Comparison of ENCODE assay signal across 13 mouse cellular contexts in the genomic region with DNA sequence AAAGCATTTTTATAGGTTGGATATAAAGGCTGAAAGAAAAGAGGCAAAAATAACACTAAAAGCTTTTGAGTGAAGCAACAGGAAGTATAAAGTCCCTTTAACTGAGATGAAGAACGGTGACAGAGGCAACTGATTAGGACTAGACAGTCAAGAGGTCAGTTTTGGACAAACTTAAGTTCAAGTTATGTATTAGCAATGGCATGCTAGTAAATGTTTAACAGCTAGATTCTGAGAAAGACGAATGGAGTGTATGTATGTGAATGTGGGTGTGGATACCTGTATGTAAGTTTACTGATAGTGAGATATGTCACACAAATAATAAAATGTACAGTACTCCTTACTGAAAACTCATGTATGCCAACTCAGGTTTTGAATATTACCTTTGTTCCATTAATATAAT.
"Had no signal": no experiment of that assay in that cellular context is flagged by ENCODE, and none has a peak within 500 bp of the region (broad histone marks: within the 10 kb centered on the region; RNA-seq: fewer than 3 reads in every experiment).

No protein-coding gene starts in this region.

- H3K36me3 ChIP-seq: hindbrain, embryonic 13.5 days; limb, embryonic 13.5 days; midbrain, embryonic 12.5 days; neural tube, embryonic 13.5 days had no signal

- H3K27ac ChIP-seq: hindbrain, embryonic 13.5 days; hindbrain, postnatal 0 days; limb, embryonic 13.5 days; midbrain, embryonic 12.5 days; neural tube, embryonic 13.5 days had no signal

- H3K27me3 ChIP-seq: hindbrain, embryonic 13.5 days; limb, embryonic 13.5 days; midbrain, embryonic 12.5 days; neural tube, embryonic 13.5 days had no signal

- H3K4me2 ChIP-seq: hindbrain, embryonic 13.5 days; limb, embryonic 13.5 days; midbrain, embryonic 12.5 days; neural tube, embryonic 13.5 days had no signal

- H3K9me3 ChIP-seq: hindbrain, embryonic 13.5 days; midbrain, embryonic 12.5 days; neural tube, embryonic 13.5 days had no signal

- DNase-seq: kidney, adult 8-10 months; kidney, postnatal 25 days; layer of hippocampus, adult 9-11 months; layer of hippocampus, postnatal 36 days; lung, adult 18-20 months; right cerebral cortex, postnatal 14 days; thymus, postnatal 14 days had no signal

- ATAC-seq: hindbrain, postnatal 0 days; midbrain, embryonic 16.5 days had no signal

- H3K9ac ChIP-seq: hindbrain, embryonic 13.5 days; limb, embryonic 13.5 days; midbrain, embryonic 12.5 days; neural tube, embryonic 13.5 days had no signal

- H3K4me3 ChIP-seq: hindbrain, embryonic 13.5 days; limb, embryonic 13.5 days; midbrain, embryonic 12.5 days; neural tube, embryonic 13.5 days had no signal

- H3K4me1 ChIP-seq: hindbrain, embryonic 13.5 days; midbrain, embryonic 12.5 days; neural tube, embryonic 13.5 days had no signal
